Mouse (Mus musculus): Measurements from ENCODE around the gene Lrriq4.

- no peak for TF ChIP-seq CTCF (IDR thresholded peaks at IDR 0.05)
- TF ChIP-seq EP300 (IDR thresholded peaks at IDR 0.05; ENCODE audit: insufficient read depth, low read depth, low read length) = no peak
Measured at GRCm38 (mm10) chr3:30690976-30691375, 46.7 kb downstream of the Lrriq4 start.
